Mouse (Mus musculus): Measurements from ENCODE around the gene Pde8b. TPM values are rescaled to one million over a fixed set of nuclear protein-coding genes. Genes with fewer than 3 reads are reported as not detected.

Pde8b gene
- polyA plus RNA-seq, 1 experiment from 2014 or later, result 2.2 TPM

DNA sequence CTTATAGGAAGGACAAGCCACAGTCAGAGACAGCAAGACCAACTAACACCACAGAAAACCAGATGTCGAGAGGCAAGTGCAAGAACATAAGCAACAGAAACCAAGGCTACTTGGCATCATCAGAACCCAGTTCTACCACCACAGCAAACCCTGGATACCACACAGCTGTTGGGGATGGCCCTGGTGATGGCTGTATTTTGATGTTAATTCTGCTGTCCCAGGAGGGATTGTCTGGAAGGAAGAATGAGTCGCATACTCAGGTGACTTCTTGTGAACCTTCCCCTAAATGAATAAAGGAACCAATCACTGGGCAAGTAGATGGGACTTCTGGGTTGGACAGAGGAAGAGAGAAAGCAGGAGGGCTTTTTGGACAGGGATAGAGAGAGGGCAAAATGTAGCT, 69.9 kb downstream of the Pde8b start:
- Histone ChIP-seq H3K27me3 (no peaks in the 10 kb centered on the region), H3K36me3 (no peaks in the 10 kb centered on the region), H3K27ac (no peak overlapping the region), H3K4me1 (no peaks in the 10 kb centered on the region), H3K4me3 (no peak overlapping the region), H3K4me2 (replicated peaks) (no peak overlapping the region), H3K9me3 (no peaks in the 10 kb centered on the region), H3K9ac (no peak overlapping the region)
- 84% methylated on average over 2 of the region's 2 CpGs for WGBS
- no peak for ATAC-seq (ENCODE audit: insufficient number of reproducible peaks, insufficient read depth, low FRiP score, low TSS enrichment)

DNA sequence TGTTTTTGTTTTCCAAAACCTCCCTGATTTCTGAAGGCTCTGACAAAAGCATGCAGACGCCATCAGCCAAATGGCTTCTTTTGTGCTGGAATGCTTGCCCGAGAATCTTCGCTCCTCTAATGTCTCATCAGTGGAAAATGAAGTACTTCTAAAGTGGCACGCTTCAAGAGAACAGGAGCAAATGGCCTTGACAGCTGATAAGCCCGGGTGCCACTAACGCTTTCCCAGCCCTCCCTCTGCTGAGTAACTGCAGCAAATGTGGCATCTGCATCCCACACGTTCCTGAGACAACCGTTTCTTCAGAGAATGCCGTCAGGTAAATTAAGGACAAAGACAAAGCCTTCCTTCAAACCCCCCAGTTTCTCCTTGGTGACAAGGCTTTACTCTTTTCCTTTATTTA, 72.8 kb downstream of the Pde8b start:
- H3K4me3 ChIP-seq, result no peak overlapping the region
- H3K4me1 ChIP-seq, result no peaks in the 10 kb centered on the region
- H3K27ac ChIP-seq, result no peak overlapping the region
- no peak overlapping the region for H3K9ac ChIP-seq
- no peak overlapping the region for H3K4me2 ChIP-seq (replicated peaks)
- H3K9me3 ChIP-seq, result no peaks in the 10 kb centered on the region
- 67% methylated on average over 9 of the region's 9 CpGs for WGBS
- ATAC-seq (ENCODE audit: insufficient number of reproducible peaks, insufficient read depth, low FRiP score, low TSS enrichment), result no peak
- no peaks in the 10 kb centered on the region for H3K27me3 ChIP-seq
- no peaks in the 10 kb centered on the region for H3K36me3 ChIP-seq

- Histone ChIP-seq H3K4me3 (no peak overlapping the region), H3K4me1 (no peaks in the 10 kb centered on the region), H3K9ac (no peak overlapping the region), H3K27ac (no peak overlapping the region), H3K4me2 (replicated peaks) (no peak overlapping the region), H3K27me3 (no peaks in the 10 kb centered on the region), H3K36me3 (no peaks in the 10 kb centered on the region), H3K9me3 (no peaks in the 10 kb centered on the region)
- ATAC-seq (ENCODE audit: insufficient number of reproducible peaks, insufficient read depth, low FRiP score, low TSS enrichment), result no peak
- WGBS, result 81% methylated on average over 5 of the region's 5 CpGs
Measured at GRCm38 (mm10) chr13:95176399-95176798, 73.7 kb downstream of the Pde8b start.

GRCm38 (mm10) chr13:95174253-95174652, 75.9 kb downstream of the Pde8b start:
- H3K4me3 ChIP-seq, result no peak overlapping the region
- H3K4me2 ChIP-seq (replicated peaks), result no peak overlapping the region
- no peaks in the 10 kb centered on the region for H3K36me3 ChIP-seq
- no peaks in the 10 kb centered on the region for H3K4me1 ChIP-seq
- H3K27ac ChIP-seq, result no peak overlapping the region
- H3K9ac ChIP-seq, result no peak overlapping the region
- ATAC-seq (ENCODE audit: insufficient number of reproducible peaks, insufficient read depth, low FRiP score, low TSS enrichment), result no peak
- whole genome bisulfite sequencing, result 81% methylated on average over 6 of the region's 6 CpGs
- H3K9me3 ChIP-seq, result no peaks in the 10 kb centered on the region
- no peaks in the 10 kb centered on the region for H3K27me3 ChIP-seq

DNA sequence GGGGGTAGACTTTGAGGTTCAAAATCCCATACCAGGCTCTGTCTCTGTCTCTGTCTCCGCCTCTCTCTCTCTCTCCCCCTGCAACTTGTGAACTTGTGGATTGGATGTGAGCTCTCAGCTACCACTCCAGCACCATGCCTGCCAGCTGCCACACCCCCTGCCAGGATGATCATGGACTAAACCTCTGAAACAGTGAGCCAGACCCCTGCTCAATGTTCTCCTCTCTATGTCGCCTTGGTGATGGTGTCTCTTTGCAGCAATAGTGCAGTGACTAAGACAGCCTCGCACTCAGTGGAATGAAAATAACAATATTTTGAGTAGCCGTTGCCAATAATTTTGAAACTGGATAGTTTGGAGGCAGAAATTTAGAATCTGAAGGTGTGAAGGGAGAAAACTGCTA, 77.8 kb downstream of the Pde8b start:
- Histone ChIP-seq H3K4me1 (no peaks in the 10 kb centered on the region), H3K4me2 (replicated peaks) (no peak overlapping the region), H3K36me3 (no peaks in the 10 kb centered on the region), H3K27ac (no peak overlapping the region), H3K9me3 (no peaks in the 10 kb centered on the region), H3K9ac (no peak overlapping the region), H3K4me3 (no peak overlapping the region), H3K27me3 (no peaks in the 10 kb centered on the region)
- WGBS, result 92% methylated on average over 4 of the region's 4 CpGs
- ATAC-seq (ENCODE audit: insufficient number of reproducible peaks, insufficient read depth, low FRiP score, low TSS enrichment), result no peak

DNA sequence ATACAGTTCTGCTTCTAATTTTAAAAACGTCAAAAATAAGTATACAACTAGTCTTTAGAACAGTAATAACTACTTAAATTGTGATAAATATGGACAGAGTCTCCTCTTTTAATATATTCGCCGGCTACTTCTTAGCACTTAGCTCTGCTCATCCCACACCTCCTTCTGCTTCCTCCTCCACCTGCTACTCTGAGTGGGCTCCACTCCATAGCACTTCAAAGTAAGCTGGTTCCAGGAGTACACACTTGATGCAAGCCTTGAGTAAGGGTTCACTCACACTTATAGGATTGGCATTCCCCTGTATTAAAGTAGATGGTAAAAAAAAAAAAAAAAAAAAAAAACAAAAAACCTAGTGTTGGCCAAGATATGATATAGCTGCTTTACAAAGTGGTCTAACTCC, 89.9 kb downstream of the Pde8b start:
- Histone ChIP-seq H3K27me3 (no peaks in the 10 kb centered on the region), H3K4me1 (no peaks in the 10 kb centered on the region), H3K36me3 (no peaks in the 10 kb centered on the region), H3K4me2 (replicated peaks) (no peak overlapping the region), H3K9me3 (no peaks in the 10 kb centered on the region), H3K27ac (no peak overlapping the region), H3K4me3 (no peak overlapping the region), H3K9ac (no peak overlapping the region)
- ATAC-seq (ENCODE audit: insufficient number of reproducible peaks, insufficient read depth, low FRiP score, low TSS enrichment), result no peak
- WGBS, result 87% methylated on average over 3 of the region's 3 CpGs

GRCm38 (mm10) chr13:95158986-95159385, 91.2 kb downstream of the Pde8b start:
- no peaks in the 10 kb centered on the region for H3K9me3 ChIP-seq
- H3K36me3 ChIP-seq, result no peaks in the 10 kb centered on the region
- WGBS, result 79% methylated on average over 7 of the region's 7 CpGs
- H3K27ac ChIP-seq, result no peak overlapping the region
- H3K9ac ChIP-seq, result no peak overlapping the region
- no peak overlapping the region for H3K4me3 ChIP-seq
- no peaks in the 10 kb centered on the region for H3K27me3 ChIP-seq
- H3K4me1 ChIP-seq, result no peaks in the 10 kb centered on the region
- no peak overlapping the region for H3K4me2 ChIP-seq (replicated peaks)
- ATAC-seq (ENCODE audit: insufficient number of reproducible peaks, insufficient read depth, low FRiP score, low TSS enrichment), result no peak

GRCm38 (mm10) chr13:95144746-95145145, 105.4 kb downstream of the Pde8b start:
- H3K36me3 ChIP-seq, result no peaks in the 10 kb centered on the region
- H3K27me3 ChIP-seq, result no peaks in the 10 kb centered on the region
- H3K4me2 ChIP-seq (replicated peaks), result no peak overlapping the region
- no peaks in the 10 kb centered on the region for H3K4me1 ChIP-seq
- no peak overlapping the region for H3K4me3 ChIP-seq
- no peak overlapping the region for H3K27ac ChIP-seq
- H3K9ac ChIP-seq, result no peak overlapping the region
- no peak for ATAC-seq (ENCODE audit: insufficient number of reproducible peaks, insufficient read depth, low FRiP score, low TSS enrichment)
- 0 out of 2 replicates have a peak, but pooled peaks cover 10% of the 10 kb centered on the region for H3K9me3 ChIP-seq

GRCm38 (mm10) chr13:95140460-95141079, 109.6 kb downstream of the Pde8b start:
- no peak for ATAC-seq (ENCODE audit: insufficient number of reproducible peaks, insufficient read depth, low FRiP score, low TSS enrichment)
- H3K9me3 ChIP-seq, result 0 out of 2 replicates have a peak, but pooled peaks cover 10% of the 10 kb centered on the region
- H3K27ac ChIP-seq, result no peak overlapping the region
- WGBS, result 62% methylated on average over 4 of the region's 4 CpGs
- no peak overlapping the region for H3K4me2 ChIP-seq (replicated peaks)
- no peaks in the 10 kb centered on the region for H3K36me3 ChIP-seq
- H3K27me3 ChIP-seq, result no peaks in the 10 kb centered on the region
- no peaks in the 10 kb centered on the region for H3K4me1 ChIP-seq
- no peak overlapping the region for H3K9ac ChIP-seq
- H3K4me3 ChIP-seq, result no peak overlapping the region

GRCm38 (mm10) chr13:95135326-95136150, 114.6 kb downstream of the Pde8b start:
- Histone ChIP-seq H3K9ac (no peak overlapping the region), H3K36me3 (no peaks in the 10 kb centered on the region), H3K4me2 (replicated peaks) (no peak overlapping the region), H3K27me3 (no peaks in the 10 kb centered on the region), H3K27ac (no peak overlapping the region), H3K9me3 (no peaks in the 10 kb centered on the region), H3K4me1 (no peaks in the 10 kb centered on the region), H3K4me3 (no peak overlapping the region)
- no peak for ATAC-seq (ENCODE audit: insufficient number of reproducible peaks, insufficient read depth, low FRiP score, low TSS enrichment)
- WGBS, result 79% methylated on average over 7 of the region's 7 CpGs

- H3K9ac ChIP-seq, result no peak overlapping the region
- H3K36me3 ChIP-seq, result no peaks in the 10 kb centered on the region
- ATAC-seq (ENCODE audit: insufficient number of reproducible peaks, insufficient read depth, low FRiP score, low TSS enrichment), result no peak
- no peaks in the 10 kb centered on the region for H3K27me3 ChIP-seq
- H3K4me1 ChIP-seq, result peaks cover 4% of the 10 kb centered on the region; the same call in 1 of the 2 replicates
- no peak overlapping the region for H3K4me2 ChIP-seq (replicated peaks)
- H3K4me3 ChIP-seq, result no peak overlapping the region
- H3K9me3 ChIP-seq, result no peaks in the 10 kb centered on the region
- 51% methylated on average over 4 of the region's 4 CpGs for WGBS
- no peak overlapping the region for H3K27ac ChIP-seq
Measured at GRCm38 (mm10) chr13:95131848-95132247, 118.3 kb downstream of the Pde8b start.

GRCm38 (mm10) chr13:95131041-95131440, 119.1 kb downstream of the Pde8b start:
- Histone ChIP-seq H3K27ac (no peak overlapping the region), H3K27me3 (no peaks in the 10 kb centered on the region), H3K9ac (no peak overlapping the region), H3K4me3 (no peak overlapping the region), H3K9me3 (no peaks in the 10 kb centered on the region), H3K4me1 (peaks cover 4% of the 10 kb centered on the region; the same call in 1 of the 2 replicates), H3K36me3 (no peaks in the 10 kb centered on the region), H3K4me2 (replicated peaks) (no peak overlapping the region)
- ATAC-seq (ENCODE audit: insufficient number of reproducible peaks, insufficient read depth, low FRiP score, low TSS enrichment), result no peak
- WGBS, result 52% methylated on average over 1 of the region's 1 CpGs
